Mouse (Mus musculus): ENCODE results near the gene Leo1.

GRCm38 (mm10) chr9:75435291-75435690 lies 6.0 kb upstream of the Leo1 start:
- TF ChIP-seq CTCF (IDR thresholded peaks at IDR 0.05; ENCODE audit: low read depth, low read length) (no peak), POLR2A (IDR thresholded peaks at IDR 0.05; ENCODE audit: borderline replicate concordance, low read depth, low read length) (no peak)

All from bone marrow macrophage, adult 2 months (primary cell).